Mouse (Mus musculus) myocyte (in vitro differentiated cells): ENCODE measurements around the gene Tcte1.

ENCODE experiments used
- CEBPB ChIP-seq: IDR thresholded peaks from 2 replicates; pipeline ENCODE4 v1.6.1; 2011; ENCODE audit warnings: mild to moderate bottlenecking, moderate library complexity; ENCODE audit not compliant: poor library complexity, insufficient read depth, severe bottlenecking
- E2F4 ChIP-seq: IDR thresholded peaks from one replicate; pipeline ENCODE4 v1.6.1; 2011; ENCODE audit warnings: mild to moderate bottlenecking, control low read depth, moderate library complexity; ENCODE audit not compliant: insufficient read depth
- MAX ChIP-seq: IDR thresholded peaks from one replicate; pipeline ENCODE4 v1.6.1; 2011; ENCODE audit warnings: low read depth, mild to moderate bottlenecking, control low read depth
- MYOD1 ChIP-seq, 3 experiments: IDR thresholded peaks; one replicate each; pipeline ENCODE4 v1.6.1; 2011; ENCODE audit warnings: control low read depth in 2 of 3, low read depth in 2 of 3, mild to moderate bottlenecking in 2 of 3, moderate library complexity in 1 of 3; ENCODE audit not compliant: insufficient read length in 2 of 3, control insufficient read depth in 1 of 3
- MYOG ChIP-seq, 3 experiments: IDR thresholded peaks; one replicate each; pipeline ENCODE4 v1.6.1; 2011; ENCODE audit warnings: control low read depth in 2 of 3, low read depth in 2 of 3, mild to moderate bottlenecking in 2 of 3; ENCODE audit not compliant: insufficient read length in 2 of 3, control insufficient read depth in 1 of 3, insufficient read depth in 1 of 3
- POLR2A ChIP-seq: IDR thresholded peaks from one replicate; pipeline ENCODE4 v1.6.1; 2011; ENCODE audit warnings: low read depth, mild to moderate bottlenecking, control low read depth, moderate library complexity; ENCODE audit not compliant: insufficient read length
- POLR2AphosphoS2 ChIP-seq: IDR thresholded peaks from one replicate; pipeline ENCODE4 v1.6.1; 2011; ENCODE audit warnings: low read depth, control low read depth; ENCODE audit not compliant: insufficient read length
- REST ChIP-seq: IDR thresholded peaks from one replicate; pipeline ENCODE4 v1.6.1; 2011; ENCODE audit warnings: mild to moderate bottlenecking, control low read depth, moderate library complexity; ENCODE audit not compliant: insufficient read depth, insufficient read length
- TCF12 ChIP-seq: IDR thresholded peaks from one replicate; pipeline ENCODE4 v1.6.1; 2011; ENCODE audit warnings: mild to moderate bottlenecking, control low read depth; ENCODE audit not compliant: poor library complexity, insufficient read depth, severe bottlenecking
- USF1 ChIP-seq: IDR thresholded peaks from one replicate; pipeline ENCODE4 v1.6.1; 2011; ENCODE audit warnings: low read depth, mild to moderate bottlenecking, control low read depth, moderate library complexity

DNA sequence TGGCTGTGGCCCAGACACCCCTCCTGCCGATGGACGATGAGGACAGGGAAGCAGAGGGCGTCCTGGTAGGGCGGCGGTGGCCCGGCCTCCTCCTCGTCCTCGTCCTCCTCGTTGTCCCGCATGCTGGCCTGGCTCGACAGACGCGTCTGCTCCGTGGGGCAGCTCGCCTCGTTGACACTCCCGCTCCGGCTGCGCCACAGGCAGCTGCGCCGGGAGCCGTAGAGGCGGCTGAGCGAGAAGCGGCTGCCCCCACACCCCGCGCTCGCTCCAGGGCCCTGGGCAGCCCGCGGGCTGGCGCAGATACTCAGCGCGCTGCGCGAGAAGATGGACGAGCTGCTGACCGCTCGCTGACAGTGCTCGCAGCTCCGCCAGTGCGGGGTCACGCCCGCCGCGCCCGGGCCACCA is 21.6 kb downstream of the Tcte1 start:
- TF ChIP-seq TCF12 (no peak), POLR2A (no peak), USF1 (no peak), MAX (no peak), CEBPB (no peak), MYOD1 (IDR thresholded peaks at IDR 0.05; ENCODE audit: control insufficient read depth in 1 of 3, insufficient read length in 2 of 3, low read depth in 2 of 3) (no peak), REST (no peak), E2F4 (no peak), MYOG (IDR thresholded peaks at IDR 0.05; ENCODE audit: control insufficient read depth in 1 of 3, insufficient read depth in 1 of 3, insufficient read length in 2 of 3, low read depth in 2 of 3) (no peak), POLR2AphosphoS2 (no peak)
